Mouse (Mus musculus): Measurements from ENCODE around the gene Prpsap1. TPM values are rescaled to one million over a fixed set of nuclear protein-coding genes. Genes with fewer than 3 reads are reported as not detected.

Gene Prpsap1
- polyA plus RNA-seq, 1 experiment from 2014 or later = 206 TPM

- Histone ChIP-seq H3K4me2 (no peak overlapping the region), H3K4me1 (ENCODE audit: insufficient read depth) (0 out of 2 replicates have a peak, but pooled peaks cover 7% of the 10 kb centered on the region), H3K9me3 (ENCODE audit: low read depth, low read length) (no peaks in the 10 kb centered on the region), H3K27me3 (ENCODE audit: insufficient read depth, low read length) (no peaks in the 10 kb centered on the region), H3K9ac (no peak overlapping the region), H3K36me3 (ENCODE audit: insufficient read depth) (no peaks in the 10 kb centered on the region), H3K27ac (ENCODE audit: low read depth) (no peak overlapping the region), H3K4me3 (ENCODE audit: low read depth, low read length) (no peak overlapping the region)
- DNase-seq (no peak), ATAC-seq (ENCODE audit: insufficient read depth) (no peak)
- TF ChIP-seq CTCF (IDR thresholded peaks at IDR 0.05; ENCODE audit: low read depth) = no peak
- WGBS = 66% methylated on average over 6 of the region's 6 CpGs
Measured at GRCm38 (mm10) chr11:116421102-116421501, 72.9 kb downstream of the Prpsap1 start.

Other genes starting within 250 kb of the Prpsap1 start
- 85.7 and 89.8 TPM in 2 replicates for gene Srp68, start 220.0 kb downstream of the Prpsap1 start, polyA plus RNA-seq (2014; fragmentation: Nextera tagmentation; extraction: Ambion mirVana)
- 0.11 TPM in 1 of 2 replicates, not detected in the other for gene Galr2, start 213.3 kb downstream of the Prpsap1 start, polyA plus RNA-seq (2014; fragmentation: Nextera tagmentation; extraction: Ambion mirVana)
- gene Exoc7, start 187.0 kb downstream of the Prpsap1 start, polyA plus RNA-seq (2014; fragmentation: Nextera tagmentation; extraction: Ambion mirVana) = 63.7 and 68.4 TPM in 2 replicates
- gene Foxj1, start 158.8 kb downstream of the Prpsap1 start, polyA plus RNA-seq (2014; fragmentation: Nextera tagmentation; extraction: Ambion mirVana) = 1.3 and 2.1 TPM in 2 replicates
- 13.9 and 16.8 TPM in 2 replicates for gene Rnf157, start 81.2 kb downstream of the Prpsap1 start, polyA plus RNA-seq (2014; fragmentation: Nextera tagmentation; extraction: Ambion mirVana)
- 64.9 and 66.7 TPM in 2 replicates for gene Ubald2, start 60.1 kb downstream of the Prpsap1 start, polyA plus RNA-seq (2014; fragmentation: Nextera tagmentation; extraction: Ambion mirVana)
- 0.45 TPM in 1 of 2 replicates, not detected in the other for gene Qrich2, start 28.0 kb downstream of the Prpsap1 start, polyA plus RNA-seq (2014; fragmentation: Nextera tagmentation; extraction: Ambion mirVana)
- 4.0 and 5.5 TPM in 2 replicates for gene Sphk1, start 36.7 kb upstream of the Prpsap1 start, polyA plus RNA-seq (2014; fragmentation: Nextera tagmentation; extraction: Ambion mirVana)
- 17.4 and 22.8 TPM in 2 replicates for gene Ube2o, start 87.2 kb upstream of the Prpsap1 start, polyA plus RNA-seq (2014; fragmentation: Nextera tagmentation; extraction: Ambion mirVana)
- not detected in 2 replicates for gene Aanat, start 92.2 kb upstream of the Prpsap1 start, polyA plus RNA-seq (2014; fragmentation: Nextera tagmentation; extraction: Ambion mirVana)
- 8.9 and 9.8 TPM in 2 replicates for gene Rhbdf2, start 132.8 kb upstream of the Prpsap1 start, polyA plus RNA-seq (2014; fragmentation: Nextera tagmentation; extraction: Ambion mirVana)
- gene Prcd, start 159.3 kb upstream of the Prpsap1 start, polyA plus RNA-seq (2014; fragmentation: Nextera tagmentation; extraction: Ambion mirVana) = 0.53 and 1.6 TPM in 2 replicates
- gene Cygb, start 160.1 kb upstream of the Prpsap1 start, polyA plus RNA-seq (2014; fragmentation: Nextera tagmentation; extraction: Ambion mirVana) = 9.5 and 10.0 TPM in 2 replicates